Mouse (Mus musculus): Measurements from ENCODE around the gene Ccdc85b.

Gene Ccdc85b

DNA sequence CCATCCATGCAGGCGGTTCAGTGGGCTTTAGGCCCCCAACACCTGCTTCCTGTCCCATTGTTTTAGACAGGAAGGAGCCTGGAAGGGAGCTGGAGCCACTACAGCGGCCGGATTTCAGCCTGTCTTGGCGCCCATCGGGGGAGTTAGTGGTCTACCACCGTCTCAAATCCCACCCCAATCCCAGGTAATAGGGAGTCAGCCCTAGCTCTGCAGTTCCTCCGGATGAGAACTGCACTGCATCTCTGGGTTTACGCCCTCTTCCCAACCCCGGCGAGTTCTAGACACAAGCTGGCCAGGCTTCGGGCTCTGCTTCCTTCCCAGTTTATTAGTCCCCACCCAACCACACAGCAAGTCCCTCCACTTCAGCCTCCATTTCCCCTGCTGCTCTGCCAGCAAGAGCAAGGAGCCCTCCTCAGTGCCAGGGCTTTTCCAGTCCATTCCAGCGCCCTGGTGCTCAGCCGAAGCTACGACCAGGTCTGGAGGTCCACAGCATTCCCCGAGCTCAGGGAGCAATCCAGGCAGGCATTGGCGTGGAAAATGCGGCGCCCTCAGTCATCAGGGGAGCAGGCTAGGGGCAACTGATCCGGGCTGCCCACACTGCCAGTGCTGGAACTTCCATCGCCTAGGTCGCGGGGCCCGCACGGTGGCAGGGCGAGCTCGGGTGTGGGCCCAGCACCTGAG is 1.3 kb downstream of the Ccdc85b start:
- no peak for DNase-seq (ENCODE audit: low spot score in 2 of 2)

DNA sequence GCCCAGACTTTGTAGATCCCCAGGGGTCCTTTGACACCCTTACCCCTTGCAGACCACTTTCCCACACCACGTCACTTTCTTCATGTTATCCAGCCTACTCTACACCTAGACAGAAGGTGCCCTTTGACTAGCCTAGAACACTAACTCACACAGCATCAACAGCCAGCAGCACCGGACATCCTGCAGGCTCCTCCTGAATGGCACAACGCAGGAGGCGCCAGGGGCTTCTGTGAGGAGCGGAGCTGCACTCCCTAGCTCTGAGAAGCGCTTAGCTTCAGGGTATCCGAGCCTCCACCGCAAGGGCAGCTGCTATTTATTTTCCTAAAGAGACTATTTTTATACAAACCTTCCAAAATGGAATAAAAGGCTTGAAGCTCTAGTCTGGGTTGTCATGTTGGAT is 2.1 kb downstream of the Ccdc85b start:
- DNase-seq (ENCODE audit: low spot score in 2 of 2) = no peak

DNA sequence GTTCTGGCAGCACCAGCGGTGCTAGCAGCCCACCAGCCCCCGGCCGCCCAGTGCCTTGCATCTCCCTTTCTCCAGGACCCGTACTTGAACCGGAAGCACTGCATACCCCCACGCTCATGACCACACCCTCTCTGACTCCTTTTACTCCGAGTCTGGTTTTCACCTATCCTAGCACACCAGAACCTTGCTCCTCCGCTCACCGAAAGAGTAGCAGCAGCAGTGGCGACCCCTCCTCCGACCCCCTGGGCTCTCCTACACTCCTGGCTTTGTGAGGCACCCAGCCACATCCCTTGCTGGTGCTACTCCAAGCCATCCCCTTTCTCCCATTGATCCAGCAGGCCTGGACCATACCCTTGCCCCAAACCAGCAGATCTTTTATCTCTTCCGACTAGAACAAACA is 2.7 kb downstream of the Ccdc85b start:
- DNase-seq (ENCODE audit: low spot score in 2 of 2) = no peak

DNA sequence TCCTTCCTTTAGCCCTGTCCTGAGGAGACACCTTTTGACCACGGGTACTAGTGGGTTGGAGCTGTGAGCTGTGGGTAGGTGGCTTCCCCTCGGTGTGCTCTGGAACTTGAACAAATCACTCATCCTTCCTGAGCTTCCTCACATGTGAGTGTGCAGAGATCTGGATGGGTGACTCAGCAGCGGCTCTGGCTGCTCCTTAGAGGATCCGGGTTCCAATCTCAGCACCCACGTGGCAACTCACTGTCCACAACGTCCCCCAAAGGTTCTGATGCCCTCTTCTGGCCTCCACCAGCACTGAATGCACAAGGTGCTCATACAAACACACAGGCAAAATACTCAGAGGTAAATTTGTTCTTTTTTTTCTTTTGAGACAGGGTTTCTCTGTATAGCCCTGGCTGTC is 5.9 kb downstream of the Ccdc85b start:
- no peak for DNase-seq (ENCODE audit: low spot score in 2 of 2)

DNA sequence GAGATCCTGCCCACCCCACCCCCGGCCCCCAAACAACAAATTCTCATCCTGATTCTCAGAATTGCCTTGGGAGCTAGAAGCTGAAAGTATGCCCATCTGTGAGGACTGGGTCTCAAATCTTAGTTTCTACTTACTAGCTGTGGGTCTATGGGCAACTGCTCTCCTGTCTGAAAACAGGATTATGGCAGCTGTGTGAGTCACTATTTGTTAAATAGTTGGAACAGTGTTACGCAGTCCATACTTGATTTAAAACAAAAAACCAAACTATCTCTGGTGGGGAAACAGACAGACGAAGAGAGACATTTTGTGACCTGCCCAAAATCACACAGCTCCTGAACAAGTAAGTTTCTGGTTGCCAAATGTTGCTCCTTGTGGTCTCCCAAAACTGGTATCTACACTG is 8.0 kb downstream of the Ccdc85b start:
- DNase-seq (ENCODE audit: low spot score in 2 of 2) = no peak

DNA sequence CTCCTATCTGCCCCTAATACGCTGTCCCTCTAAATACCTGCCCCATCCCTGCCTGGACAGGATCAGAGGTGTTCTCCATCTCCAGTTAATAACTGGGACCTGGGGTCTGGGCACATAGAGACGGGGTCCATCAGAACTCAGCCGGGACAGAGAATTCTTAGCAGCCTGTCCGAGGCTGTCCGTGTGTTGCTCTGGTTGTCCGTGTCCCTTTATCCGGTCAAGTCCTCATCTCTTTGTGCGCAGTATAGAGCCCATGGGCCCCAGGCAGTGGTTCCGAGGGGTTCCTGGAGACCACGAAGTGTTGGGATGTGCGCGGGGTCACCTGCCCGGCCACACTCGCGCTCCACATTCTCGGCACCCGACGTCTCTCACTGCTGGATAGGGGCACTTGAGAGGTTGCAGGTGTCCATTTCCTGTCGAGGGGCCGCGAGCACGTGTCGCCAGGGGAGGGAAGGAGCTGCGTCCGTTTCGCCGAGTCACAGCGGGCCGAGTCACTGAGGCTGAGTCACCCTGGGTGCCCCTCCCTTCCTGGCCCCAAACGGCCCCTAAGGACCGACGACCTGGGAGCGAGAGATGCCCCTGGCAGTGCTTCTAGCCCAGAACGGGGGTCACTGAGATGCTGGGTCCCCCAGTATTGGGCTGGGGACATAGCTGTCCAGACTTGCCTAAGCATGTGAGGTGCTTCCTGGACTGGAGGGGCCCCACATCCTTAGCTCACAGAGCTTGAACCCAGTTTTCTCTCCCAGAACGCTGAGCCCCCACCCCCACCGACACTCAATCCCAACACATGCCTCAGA is 9.1 kb downstream of the Ccdc85b start:
- no peak for DNase-seq (ENCODE audit: low spot score in 2 of 2)

DNA sequence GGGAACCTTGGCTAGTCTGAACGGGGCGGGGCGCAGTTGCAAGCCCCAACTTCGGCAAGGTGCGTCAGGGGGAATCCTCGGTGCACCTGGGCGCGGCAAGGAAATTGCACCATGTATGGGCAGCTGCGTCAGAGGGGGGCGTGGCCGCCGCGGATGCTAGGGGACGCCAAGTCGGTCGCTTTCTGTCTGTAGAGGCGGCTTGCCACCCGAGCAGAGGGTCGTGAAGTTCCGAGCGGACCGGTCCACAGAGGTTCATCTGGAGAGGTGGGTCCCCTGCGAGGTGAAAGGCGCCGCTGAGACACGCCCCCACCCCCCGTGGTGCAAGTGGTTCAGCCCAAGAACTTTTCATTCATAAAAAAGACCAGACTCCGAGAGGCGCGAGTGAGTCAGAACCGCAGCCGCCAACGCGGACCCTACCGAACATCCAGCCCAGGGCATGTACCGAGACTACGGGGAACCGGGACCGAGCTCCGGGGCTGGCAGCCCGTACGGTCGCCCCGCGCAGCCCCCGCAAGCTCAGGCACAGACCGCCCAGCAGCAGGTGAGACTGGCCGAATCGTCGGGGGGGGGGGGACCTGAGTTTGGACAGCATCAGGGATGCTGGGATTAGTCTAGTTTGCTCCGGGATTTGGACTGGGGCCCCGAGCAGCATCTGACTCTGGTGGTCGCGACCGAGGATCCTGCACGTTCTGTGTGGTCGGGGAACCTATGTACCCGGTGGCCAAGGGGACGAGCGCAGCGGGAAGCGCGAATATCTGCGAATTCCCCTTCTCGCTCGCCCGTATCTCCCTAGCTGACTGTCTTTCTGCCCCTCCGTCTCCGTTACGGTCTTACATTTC is 10.0 kb downstream of the Ccdc85b start, which contains the start of gene Fosl1:
Gene Fosl1 (plus strand): TSS at position 33 of the 839 bp plus-strand sequence.
- no peak for DNase-seq (ENCODE audit: low spot score in 2 of 2)

DNA sequence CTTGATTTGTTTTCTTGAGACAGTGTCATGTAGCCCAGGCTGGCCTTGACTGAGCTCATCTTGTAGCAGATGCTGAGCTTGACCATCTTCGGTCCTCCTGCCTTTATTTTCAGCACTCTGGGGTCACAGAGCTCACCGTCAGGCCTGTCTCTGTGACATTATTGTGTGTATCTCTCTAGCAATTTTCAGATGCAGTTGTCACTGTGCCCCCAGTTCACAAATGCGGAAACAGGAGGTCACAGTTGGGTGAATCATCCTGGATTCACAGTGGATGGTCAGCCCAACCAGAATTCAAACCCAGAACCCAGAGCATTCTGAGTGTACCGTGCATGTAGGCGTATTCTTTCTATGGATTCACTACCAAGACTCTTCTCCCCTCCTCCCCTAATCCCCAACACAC is 11.9 kb downstream of the Ccdc85b start:
- DNase-seq (ENCODE audit: low spot score in 2 of 2) = no peak

DNA sequence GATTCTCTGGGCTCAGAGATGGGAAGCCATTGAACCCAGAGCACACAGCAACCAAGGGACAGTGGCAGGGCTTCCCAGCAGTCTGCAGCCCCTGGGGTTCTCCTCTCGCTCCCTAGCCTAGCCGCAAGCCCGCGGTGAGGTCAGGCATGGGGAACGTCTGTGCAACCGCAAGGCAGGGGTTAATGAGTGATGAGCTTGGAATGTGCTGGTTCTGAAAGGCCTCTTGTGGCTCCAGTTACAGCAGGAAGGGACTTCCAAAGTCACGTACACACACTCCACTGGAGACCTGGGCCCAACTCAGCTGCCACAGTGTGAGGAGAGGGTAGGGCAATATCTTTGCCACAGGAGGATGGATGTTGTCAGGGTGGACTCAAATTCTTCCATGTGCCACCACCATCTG is 12.7 kb downstream of the Ccdc85b start:
- no peak for DNase-seq (ENCODE audit: low spot score in 2 of 2)

DNA sequence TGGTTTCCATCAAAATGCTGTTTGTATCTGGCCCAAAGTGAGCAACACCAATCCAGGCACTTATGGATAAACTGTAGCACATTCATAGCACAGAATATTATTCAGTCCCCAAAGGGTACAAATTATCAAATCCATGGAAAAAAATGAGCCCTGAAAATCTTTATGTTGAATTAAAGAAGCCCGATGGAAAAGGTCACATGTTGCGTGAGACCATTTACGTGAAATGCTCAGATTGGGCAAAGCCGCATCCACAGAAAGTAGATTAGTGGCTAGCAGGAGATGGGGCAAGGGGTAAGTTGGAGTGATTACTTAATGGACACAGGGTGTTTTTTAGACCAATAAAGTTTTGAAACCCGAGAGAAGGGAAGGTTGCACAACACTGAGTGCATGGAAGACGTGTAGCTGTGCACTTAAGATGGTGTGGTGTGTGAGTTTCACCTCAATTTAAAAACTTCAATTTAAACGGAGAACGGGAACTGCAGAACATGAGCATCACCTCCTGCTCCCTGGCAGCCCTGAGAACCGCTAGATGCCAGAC is 13.3 kb downstream of the Ccdc85b start:
- DNase-seq (ENCODE audit: low spot score in 2 of 2) = no peak

DNA sequence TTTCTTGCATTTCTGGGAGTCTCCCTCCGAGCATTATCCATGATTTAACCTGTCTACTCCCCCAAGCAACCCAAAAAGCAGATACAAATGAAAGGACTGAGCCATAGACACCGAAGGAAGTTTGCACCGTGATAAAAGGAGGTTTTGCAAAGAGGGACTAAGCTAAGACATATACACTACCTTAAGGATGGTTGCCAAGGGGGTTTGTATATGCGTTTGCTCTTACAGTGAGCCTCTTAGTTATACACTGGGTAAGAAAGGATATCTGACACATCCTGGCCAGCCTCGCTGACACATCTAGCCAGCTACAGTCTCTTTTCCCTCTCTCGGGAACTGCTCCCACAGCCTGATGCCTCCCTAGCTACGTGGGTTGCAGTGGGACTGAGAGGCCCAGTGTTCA is 23.7 kb downstream of the Ccdc85b start:
- no peak for DNase-seq (ENCODE audit: low spot score in 2 of 2)

DNA sequence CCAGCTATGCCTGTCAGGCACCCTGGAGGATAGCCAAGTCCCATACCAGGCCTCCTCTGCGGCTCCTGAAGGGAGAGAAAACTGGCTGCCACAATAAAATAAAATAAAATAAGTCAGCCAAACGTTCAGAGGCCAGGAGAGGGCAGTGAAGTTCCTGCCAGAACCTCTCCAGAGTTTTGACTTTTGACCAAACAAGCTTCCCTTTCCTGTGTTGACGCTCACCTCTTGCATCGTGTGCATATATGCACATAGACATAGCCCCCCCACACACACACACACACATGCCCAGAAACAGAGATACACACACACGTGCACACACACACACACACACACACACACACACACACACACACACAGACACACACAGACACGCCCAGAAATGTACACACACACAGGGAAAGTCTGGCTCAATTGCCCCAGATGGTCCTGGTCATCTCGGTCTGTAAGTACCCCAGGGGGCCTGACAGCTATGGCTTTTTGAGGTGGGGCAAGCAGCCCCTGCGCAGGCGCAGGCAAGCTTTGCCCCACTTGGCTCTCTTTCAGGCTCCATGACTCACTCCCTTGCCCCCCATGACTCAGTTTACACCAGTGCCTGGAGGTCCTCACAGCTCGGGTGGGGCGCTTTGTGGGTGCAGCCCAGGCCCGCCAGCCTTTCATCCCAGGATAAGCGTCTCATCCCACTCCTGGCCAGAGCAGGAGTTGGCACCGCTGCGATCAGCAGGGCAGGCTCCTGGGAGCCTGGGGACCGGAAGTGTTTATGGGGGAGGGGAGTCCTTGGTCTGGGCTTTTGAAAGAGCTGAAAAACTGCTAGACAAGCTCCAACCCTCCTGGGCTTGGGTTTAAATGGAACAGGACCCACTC is 24.5 kb downstream of the Ccdc85b start:
- no peak for DNase-seq (ENCODE audit: low spot score in 2 of 2)

DNA sequence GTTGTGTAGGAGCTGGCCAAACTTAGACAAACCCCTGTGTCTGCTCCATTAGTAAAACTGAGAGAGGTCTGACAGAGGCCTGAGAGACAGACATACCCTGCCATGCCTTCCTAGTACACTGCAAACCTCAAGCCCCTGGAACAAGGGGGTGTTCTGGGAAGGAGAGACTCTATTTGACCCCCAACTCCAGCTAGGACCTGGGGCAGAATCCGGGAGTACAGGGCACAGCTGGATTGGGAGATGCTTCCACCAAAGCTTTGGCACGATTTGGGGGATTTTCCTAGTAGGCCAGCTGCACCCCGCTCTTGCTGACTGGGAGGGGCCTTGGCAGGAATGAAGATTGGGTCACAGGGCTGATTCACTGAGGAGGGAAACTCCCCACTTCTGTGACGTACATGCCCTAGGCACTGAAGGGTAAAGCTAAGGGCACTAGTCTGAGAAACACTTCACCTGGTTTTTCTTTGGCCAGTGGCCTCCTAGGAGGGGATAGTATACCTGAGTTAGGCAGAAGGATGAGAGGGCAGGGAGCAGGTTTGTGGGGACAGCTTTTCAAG is 25.7 kb downstream of the Ccdc85b start:
- DNase-seq (ENCODE audit: low spot score in 2 of 2) = no peak

DNA sequence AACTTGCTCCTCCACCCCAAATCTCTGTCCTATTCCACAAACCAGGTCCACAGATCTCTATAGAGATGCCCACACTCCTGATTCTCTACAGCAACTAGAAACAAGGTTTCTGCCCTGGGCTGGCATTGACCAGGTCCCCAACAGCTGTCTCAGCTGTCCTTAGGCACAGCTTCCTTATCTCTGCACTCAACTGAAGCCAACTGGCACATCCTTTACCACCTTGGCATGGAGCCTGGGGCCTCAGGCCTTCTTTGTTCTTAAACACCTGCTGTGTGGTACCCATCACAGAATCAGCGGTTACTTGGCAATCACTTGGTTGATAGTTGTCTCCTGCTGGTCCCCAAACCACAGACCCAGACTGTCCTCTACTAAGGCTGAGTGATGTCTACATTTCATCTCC is 27.3 kb downstream of the Ccdc85b start:
- no peak for DNase-seq (ENCODE audit: low spot score in 2 of 2)

DNA sequence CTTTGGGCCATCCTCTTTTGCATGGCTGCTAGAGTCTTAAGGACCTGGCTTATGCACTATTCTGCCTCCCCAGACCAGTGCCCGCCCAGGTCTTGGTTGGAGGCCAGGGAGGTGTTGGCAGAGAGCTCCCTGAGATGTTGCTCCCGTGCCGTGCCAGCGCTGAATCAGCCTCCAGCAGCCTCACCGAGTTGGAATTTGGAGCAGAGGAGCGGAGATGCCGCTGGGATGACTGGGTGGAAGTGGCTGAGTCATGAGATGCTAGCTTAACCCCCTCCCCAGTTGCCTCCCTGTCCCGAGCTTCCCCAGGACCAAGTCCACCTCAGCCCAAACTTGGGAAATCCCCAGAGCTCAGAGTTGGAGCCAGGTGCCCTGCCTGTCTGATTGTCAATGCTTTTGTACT is 27.9 kb downstream of the Ccdc85b start:
- DNase-seq (ENCODE audit: low spot score in 2 of 2) = no peak

DNA sequence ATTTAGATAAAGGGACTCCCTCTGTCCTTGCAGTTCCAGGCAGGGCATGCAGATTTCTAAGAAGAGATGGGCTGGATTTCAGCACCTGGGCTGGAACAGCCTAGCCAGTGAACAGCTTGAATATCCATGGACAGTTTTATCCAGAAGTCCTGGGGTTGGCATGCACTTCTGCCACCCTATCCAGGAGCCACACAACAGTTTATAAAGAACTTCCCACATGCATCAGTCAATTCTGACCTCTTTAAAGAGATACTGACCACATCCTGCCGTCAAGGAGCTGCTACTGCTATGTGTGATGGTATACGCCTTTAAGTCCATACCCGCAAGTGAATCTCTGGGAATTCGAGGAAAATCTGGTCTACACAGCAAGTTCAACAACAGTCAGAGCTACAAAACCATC is 28.5 kb downstream of the Ccdc85b start:
- no peak for DNase-seq (ENCODE audit: low spot score in 2 of 2)

DNA sequence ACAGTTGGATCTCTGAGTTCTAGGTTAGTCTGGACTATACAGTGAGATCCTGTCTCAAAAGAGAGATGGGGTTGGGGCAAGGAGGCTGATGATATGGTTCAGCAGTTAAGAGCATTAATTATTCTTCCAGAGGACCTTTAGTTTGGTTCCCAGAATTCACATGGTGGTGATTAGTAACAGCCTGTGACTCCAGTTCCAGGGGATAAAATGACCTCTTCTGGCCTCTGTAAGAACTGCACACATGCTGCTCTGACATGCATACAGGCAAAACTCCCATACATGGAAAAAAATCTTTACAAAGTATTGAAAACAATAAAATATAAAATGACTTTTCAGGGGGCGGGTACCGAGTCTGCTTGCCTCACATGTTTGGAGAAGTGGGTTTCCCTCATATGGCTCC is 29.6 kb downstream of the Ccdc85b start:
- DNase-seq (ENCODE audit: low spot score in 2 of 2) = no peak

DNA sequence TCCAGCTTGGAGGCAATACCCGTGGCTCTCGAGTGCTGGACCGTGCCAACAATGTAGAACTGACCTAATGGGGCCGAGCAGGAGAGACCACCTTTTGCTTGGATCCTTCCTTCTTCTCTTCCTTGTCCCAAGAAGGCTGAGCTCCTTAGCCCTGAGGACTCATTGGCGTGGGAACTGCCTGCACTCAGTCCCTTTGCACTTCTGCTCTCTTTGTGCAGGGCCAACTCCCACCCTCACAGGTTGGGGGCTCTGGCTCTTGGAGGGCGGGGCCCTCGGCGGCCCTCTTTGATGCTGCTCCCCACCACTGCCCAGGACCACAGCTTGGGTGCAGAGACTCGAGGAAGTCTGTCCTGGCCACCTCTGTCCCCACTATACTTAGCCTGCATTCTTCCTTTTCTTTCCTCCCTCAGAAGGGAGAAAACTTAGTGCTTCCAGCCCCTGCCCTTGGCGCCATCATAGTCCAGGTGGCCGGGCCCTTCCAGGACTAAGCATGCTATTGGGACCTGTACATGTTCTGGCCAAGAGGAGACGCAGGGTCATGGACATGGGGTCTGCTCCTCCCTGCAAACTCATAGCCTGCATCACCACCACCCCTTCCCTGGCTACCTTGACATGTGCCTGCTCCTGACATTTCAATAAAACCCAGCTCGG is 30.9 kb downstream of the Ccdc85b start:
- DNase-seq (ENCODE audit: low spot score in 2 of 2) = no peak

DNA sequence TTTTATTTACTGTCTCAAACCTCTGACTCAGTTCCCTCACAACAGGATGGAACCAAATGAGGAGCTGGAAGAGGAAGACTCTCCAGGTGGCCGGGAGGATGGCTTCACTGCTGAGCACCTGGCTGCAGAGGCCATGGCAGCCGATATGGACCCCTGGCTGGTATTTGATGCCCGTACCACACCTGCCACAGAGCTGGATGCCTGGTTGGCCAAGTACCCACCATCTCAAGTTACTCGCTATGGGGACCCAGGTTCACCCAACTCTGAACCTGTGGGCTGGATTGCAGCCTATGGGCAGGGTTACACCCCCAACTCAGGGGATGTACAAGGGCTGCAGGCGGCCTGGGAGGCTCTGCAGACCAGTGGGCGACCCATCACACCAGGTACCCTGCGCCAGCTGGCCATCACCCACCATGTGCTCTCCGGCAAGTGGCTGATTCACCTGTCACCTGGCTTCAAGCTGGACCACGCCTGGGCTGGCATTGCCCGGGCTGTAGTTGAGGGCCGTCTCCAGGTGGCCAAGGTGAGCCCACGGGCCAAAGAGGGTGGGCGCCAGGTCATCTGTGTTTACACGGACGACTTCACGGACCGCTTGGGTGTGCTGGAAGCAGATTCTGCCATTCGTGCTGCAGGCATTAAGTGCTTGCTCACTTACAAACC is 31.7 kb downstream of the Ccdc85b start:
- no peak for DNase-seq (ENCODE audit: low spot score in 2 of 2)
